Mouse (Mus musculus) lung, postnatal 14 days (tissue): ENCODE results near the gene Zdhhc14.

Source experiments
- DNase-seq: peaks from one replicate; pipeline ENCODE4 v3.0.0; 2021

Zdhhc14 gene

GRCm38 (mm10) chr17:5506553-5506952 is 14.2 kb downstream of the Zdhhc14 start:
- DNase-seq: peak; percentile 24

DNA sequence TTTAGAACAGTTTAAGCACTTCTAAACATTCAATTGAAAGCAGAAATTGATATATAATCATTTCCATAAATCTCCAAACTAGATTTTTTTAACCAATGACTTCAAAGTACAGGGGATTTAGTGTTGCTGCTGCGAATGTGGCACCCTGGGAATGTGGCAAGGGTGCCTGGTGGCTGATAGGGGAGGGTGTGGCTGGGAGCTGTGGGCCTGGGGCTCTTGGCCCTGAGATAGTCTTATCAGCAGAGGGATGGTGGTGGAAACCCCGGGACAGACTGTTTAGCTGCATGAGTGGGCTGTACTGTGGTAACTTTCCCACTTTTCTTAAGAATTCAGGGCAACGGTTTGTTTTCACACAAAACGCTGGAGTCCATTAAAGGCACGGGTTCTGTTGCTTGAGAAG is 14.6 kb downstream of the Zdhhc14 start:
- DNase-seq: no peak

- no peak for DNase-seq
Measured at GRCm38 (mm10) chr17:5508030-5508429, 15.7 kb downstream of the Zdhhc14 start.

DNA sequence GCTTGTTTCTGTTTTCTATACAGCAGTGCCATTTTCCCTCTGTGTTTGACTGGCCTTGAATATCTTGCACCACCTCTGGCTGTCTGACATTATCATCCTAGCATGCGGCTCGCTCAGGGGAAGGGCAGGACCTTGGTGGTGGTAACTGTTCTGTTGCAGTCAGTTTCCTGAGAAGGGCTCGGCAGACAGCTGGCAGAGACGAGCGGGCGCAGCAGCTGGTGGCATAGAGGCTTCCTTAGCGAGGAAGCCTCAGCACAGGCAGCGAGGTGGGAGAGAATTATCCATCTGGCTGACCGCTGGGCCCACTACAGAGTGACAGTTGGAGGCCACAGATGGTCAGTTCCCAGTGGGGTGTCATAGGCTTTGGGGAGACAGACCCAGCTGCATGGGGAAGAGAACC is 18.2 kb downstream of the Zdhhc14 start:
- DNase-seq: no peak

GRCm38 (mm10) chr17:5511724-5512123 is 19.4 kb downstream of the Zdhhc14 start:
- no peak for DNase-seq

DNA sequence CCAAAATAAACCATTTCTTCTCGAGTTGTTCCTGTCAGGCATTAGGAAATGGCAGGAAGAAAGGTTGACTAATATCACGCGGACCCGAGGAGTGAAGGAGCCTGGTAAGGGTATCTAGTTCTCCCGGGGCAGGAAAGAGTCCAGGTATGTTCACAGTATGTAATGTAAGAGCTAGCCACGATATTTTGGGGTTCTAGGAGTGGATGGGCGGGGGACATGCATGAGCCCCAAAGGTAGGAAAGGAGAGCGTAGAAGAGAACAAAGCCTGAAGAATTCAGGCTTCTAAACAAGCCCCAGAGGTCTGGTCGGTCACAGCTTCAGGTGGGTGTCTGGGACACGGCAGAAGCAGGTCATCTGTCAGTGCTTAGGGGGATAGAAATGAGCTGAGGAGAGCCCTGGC is 27.1 kb downstream of the Zdhhc14 start:
- no peak for DNase-seq

DNA sequence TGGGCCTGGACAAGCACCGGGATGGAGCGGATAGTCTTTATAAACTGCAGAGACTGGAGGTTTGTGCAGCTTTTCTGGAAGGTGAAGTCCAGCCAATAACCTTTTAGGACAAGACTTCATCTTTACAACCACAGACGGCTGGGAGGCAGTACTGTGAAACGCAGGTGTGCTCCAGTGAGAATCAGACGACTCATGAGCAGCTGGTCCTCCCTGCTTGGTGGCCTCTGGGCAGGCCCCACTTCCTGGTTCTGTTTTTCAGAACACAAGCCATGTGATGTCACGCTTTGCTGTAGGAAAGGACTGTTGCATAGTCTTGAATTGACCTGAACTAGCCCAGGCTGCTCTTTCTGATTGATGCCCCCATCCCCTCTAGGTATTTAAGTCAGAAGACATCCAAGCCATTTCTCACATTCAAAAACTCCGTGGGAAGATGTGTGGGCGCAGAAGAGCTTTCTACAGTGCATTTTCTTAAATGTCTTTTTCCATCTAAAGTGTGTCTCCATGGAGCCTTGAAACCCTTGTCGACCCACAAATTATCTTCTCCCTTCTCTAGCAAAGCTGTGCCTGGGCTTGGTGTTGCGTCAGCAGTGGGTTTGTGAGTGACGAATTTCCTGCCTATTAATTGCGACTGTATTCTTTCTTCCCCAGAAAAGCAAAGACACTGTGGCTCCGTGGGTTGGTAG is 27.7 kb downstream of the Zdhhc14 start:
- DNase-seq: no peak

- no peak for DNase-seq
Measured at GRCm38 (mm10) chr17:5521532-5521931, 29.2 kb downstream of the Zdhhc14 start.

GRCm38 (mm10) chr17:5529552-5529951 is 37.2 kb downstream of the Zdhhc14 start:
- no peak for DNase-seq

DNA sequence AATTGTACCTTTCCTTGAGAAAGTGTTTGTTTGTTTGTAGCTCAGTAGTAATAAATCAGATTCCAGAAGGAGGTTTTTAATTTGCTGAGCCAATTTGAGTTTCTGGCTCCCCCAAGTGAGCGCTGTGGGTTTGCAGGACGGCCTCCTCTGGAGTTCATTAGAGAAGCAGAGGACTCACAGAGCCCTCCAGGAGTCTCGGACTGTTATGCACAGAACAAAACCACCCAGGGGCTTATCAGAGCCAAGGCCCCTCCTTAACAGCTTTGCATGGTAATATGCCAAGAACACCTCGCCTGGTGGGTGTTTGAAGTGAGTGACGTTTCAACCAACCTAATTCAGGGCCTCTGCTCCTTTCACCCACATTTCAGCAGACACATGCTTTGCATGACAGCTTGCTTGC is 40.5 kb downstream of the Zdhhc14 start:
- DNase-seq: no peak

- DNase-seq: peak; percentile 8
Measured at GRCm38 (mm10) chr17:5535357-5535756, 43.0 kb downstream of the Zdhhc14 start.

GRCm38 (mm10) chr17:5536259-5537094 is 44.1 kb downstream of the Zdhhc14 start:
- no peak for DNase-seq

DNA sequence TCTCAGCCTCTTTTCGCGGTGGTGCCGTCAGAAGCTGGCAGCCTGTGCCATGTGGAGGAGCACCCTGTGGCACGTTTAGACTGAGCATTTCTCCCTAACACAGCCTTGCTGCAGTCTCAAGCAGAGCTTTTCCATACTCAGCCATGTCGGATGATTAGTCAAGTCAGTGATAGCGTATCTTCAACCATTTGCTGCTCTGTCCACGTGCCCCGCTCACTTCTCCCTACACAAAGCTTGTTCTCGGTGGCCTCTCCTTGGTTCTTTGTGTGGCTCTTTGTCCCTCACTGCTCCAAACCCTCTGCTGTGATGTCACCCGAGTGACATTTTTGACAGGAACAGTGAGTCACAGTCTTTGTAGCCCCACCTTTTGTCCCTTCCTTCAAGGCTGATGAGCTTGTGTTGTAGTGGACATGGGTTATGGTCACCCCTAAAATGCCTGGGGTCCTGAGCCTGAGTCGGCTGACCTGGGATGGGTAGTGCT is 44.8 kb downstream of the Zdhhc14 start:
- no peak for DNase-seq

- DNase-seq: no peak
Measured at GRCm38 (mm10) chr17:5542177-5542576, 49.8 kb downstream of the Zdhhc14 start.

DNA sequence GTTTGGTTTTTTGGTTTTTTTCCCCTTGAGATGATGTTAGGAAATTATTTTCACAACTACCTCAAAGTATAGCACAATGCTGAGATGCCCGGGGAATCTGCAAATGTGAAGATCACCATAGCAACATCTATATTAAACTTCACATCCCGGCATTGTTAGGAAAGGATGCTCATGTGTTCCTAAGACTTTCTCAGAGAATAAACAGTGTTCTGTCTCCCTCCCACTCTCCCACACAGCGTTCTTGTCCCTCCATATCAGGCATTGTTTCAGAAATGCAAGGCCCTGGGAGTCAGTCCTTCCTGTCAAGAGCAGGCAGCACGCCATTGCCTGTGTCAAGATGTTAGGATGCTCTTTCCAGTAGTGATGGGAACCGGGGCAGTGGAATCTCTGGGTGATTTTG is 51.7 kb downstream of the Zdhhc14 start:
- no peak for DNase-seq

- no peak for DNase-seq
Measured at GRCm38 (mm10) chr17:5545065-5545464, 52.7 kb downstream of the Zdhhc14 start.

GRCm38 (mm10) chr17:5548546-5548945 is 56.2 kb downstream of the Zdhhc14 start:
- DNase-seq: no peak

GRCm38 (mm10) chr17:5549460-5549859 is 57.1 kb downstream of the Zdhhc14 start:
- no peak for DNase-seq

GRCm38 (mm10) chr17:5550444-5550843 is 58.1 kb downstream of the Zdhhc14 start:
- no peak for DNase-seq

DNA sequence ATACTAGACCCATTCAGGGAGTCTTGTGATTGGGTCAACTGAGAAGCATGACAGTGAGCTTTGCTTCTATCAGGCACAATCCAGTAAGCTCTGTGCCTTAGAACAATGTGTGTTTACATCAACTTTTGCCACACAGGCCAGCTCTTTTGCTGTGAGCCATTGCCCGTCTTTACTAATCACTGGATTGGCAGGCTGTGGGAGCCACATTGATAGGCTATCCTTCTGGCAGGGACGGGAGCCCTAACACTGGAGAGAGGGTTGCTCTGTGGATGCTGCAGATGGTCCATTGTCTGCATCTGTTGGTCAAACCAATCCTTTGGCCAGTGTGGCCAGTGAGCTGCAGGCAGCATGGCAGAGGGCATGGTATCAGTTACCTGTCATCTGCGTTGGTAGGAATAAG is 58.8 kb downstream of the Zdhhc14 start:
- DNase-seq: no peak

- no peak for DNase-seq
Measured at GRCm38 (mm10) chr17:5552036-5552760, 59.8 kb downstream of the Zdhhc14 start.

DNA sequence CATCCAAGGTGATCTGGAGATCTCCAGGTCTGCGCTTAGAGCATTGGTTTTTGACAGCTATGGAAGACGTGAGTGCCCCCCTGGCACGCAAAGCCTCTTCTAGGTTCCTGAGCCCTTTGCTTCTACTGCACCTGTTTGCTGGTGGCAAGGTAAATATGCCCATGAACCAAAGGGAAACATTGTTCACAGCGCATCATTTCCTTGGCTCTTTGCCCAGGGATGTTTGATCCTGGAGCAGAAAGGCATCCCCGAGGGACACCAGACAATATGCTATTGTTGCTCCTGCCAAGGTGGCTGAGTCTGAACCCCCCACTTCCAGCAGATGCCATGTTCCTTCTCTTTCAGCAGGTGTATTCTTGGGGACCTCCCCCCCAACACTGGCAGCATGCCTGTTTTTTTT is 61.2 kb downstream of the Zdhhc14 start:
- DNase-seq: no peak

DNA sequence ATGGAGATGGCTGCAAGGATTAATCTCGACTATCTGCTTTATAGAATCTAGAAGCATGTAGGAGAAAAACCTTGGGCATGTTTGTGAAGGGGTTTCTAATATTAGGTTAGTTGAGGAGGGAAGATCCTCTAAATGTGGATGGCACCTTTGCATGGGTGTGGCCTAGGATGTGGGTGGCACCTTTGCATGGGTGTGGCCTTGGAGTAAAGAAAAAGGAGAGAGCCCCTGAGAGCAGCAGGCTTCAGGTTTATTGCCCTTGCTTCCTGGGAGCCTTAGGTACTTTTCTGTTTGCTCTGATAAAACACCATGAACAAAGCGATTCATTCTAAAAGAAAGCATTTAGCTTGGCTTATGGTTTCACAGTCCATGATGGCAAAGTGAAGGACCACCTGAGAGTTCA is 62.2 kb downstream of the Zdhhc14 start:
- DNase-seq: no peak

DNA sequence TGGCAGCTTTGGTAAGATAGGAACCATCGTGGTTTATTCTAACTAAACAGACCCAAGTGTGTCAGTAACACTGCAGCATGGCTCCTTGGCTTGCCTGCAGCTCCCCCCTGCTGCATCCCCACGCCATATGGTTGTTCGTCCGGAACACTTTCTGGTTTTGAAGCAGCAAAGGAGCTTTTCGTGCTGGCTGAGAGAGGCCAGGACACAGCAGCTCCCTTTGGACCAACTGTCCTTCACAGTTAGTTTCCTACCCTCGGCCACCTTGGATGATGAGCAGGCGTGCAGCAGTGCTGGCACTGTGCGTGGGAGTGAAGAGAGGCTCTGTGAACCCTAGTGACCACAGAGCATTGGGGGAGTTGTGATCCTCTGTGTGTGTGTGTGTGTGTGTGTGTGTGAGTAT is 64.2 kb downstream of the Zdhhc14 start:
- no peak for DNase-seq
